Mouse (Mus musculus): Measurements from ENCODE around the gene Kyat1. TPM values are rescaled to one million over a fixed set of nuclear protein-coding genes. Genes with fewer than 3 reads are reported as not detected.
"Not testable (repeated sequence)": the region's sequence is repeated elsewhere in the genome, so short reads cannot be mapped to it uniquely, and the experiment has no call there.

Gene Kyat1
- total and polyA plus RNA-seq, 2 experiments from 2014 or later: 14.7 to 22.6 TPM

GRCm38 (mm10) chr2:30185276-30185675 lies 20.4 kb downstream of the Kyat1 start:
- H3K4me2 ChIP-seq (ENCODE audit: low read depth): no peak overlapping the region
- peaks cover 17% of the 10 kb centered on the region; the same call in 1 of the 2 replicates for H3K36me3 ChIP-seq (ENCODE audit: insufficient read depth)
- DNase-seq (no peak), ATAC-seq (no peak)
- no peak overlapping the region for H3K27ac ChIP-seq (ENCODE audit: low read depth, low read length)
- H3K9ac ChIP-seq: no peak overlapping the region
- WGBS: 89% methylated on average over 6 of the region's 6 CpGs
- H3K4me1 ChIP-seq (ENCODE audit: insufficient read depth): no peaks in the 10 kb centered on the region
- no peaks in the 10 kb centered on the region for H3K27me3 ChIP-seq (ENCODE audit: insufficient read depth, low read length)
- no peak for TF ChIP-seq CTCF (IDR thresholded peaks at IDR 0.05; ENCODE audit: low read depth)
- no peak overlapping the region for H3K4me3 ChIP-seq (ENCODE audit: low read depth, low read length)
- H3K9me3 ChIP-seq (ENCODE audit: low read length): no peaks in the 10 kb centered on the region

DNA sequence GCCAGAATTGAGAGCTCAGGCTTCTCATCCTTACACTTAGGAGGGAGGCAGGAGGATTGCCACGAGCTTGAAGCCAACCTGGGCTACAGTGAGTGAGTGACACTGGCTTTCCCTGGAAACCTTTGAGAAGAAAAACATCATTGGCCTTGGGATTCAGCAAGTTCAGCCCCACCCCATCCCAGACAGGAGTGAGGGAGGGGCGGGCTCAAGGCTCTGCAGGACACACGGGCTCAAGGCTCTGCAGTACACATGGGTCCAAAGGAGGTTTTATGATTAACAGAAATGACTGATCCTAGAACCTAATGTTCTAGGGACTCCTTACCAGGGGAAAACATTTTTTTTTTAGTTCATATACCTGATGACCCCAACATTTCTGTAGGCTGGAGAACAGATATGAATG lies 21.9 kb downstream of the Kyat1 start:
- 75% methylated on average over 3 of the region's 3 CpGs for WGBS
- no peak for ATAC-seq

GRCm38 (mm10) chr2:30182424-30182823 lies 23.2 kb downstream of the Kyat1 start:
- DNase-seq (no peak), ATAC-seq (no peak)
- Histone ChIP-seq H3K27me3 (ENCODE audit: insufficient read depth, low read length) (no peaks in the 10 kb centered on the region), H3K9ac (no peak overlapping the region), H3K9me3 (ENCODE audit: low read length) (no peaks in the 10 kb centered on the region), H3K27ac (ENCODE audit: low read depth, low read length) (no peak overlapping the region), H3K36me3 (ENCODE audit: insufficient read depth) (0 out of 2 replicates have a peak, but pooled peaks cover 11% of the 10 kb centered on the region), H3K4me1 (ENCODE audit: insufficient read depth) (peaks cover 5% of the 10 kb centered on the region), H3K4me2 (ENCODE audit: low read depth) (no peak overlapping the region), H3K4me3 (ENCODE audit: low read depth, low read length) (no peak overlapping the region)
- 92% methylated on average over 2 of the region's 2 CpGs for WGBS
- TF ChIP-seq CTCF (IDR thresholded peaks at IDR 0.05; ENCODE audit: low read depth): no peak

More for the DNA sequence above, 21.9 kb downstream of the Kyat1 start:
- H3K9ac ChIP-seq: no peak overlapping the region
- no peaks in the 10 kb centered on the region for H3K9me3 ChIP-seq (ENCODE audit: low read length)
- no peak overlapping the region for H3K4me2 ChIP-seq (ENCODE audit: low read depth)
- no peak for DNase-seq
- H3K4me3 ChIP-seq (ENCODE audit: low read depth, low read length): no peak overlapping the region
- H3K27me3 ChIP-seq (ENCODE audit: insufficient read depth, low read length): no peaks in the 10 kb centered on the region
- peaks cover 17% of the 10 kb centered on the region; the same call in 1 of the 2 replicates for H3K36me3 ChIP-seq (ENCODE audit: insufficient read depth)
- TF ChIP-seq CTCF (IDR thresholded peaks at IDR 0.05; ENCODE audit: low read depth): no peak
- H3K4me1 ChIP-seq (ENCODE audit: insufficient read depth): no peaks in the 10 kb centered on the region
- H3K27ac ChIP-seq (ENCODE audit: low read depth, low read length): no peak overlapping the region

GRCm38 (mm10) chr2:30178711-30179110 lies 26.9 kb downstream of the Kyat1 start:
- H3K9ac ChIP-seq; H3K27ac ChIP-seq (ENCODE audit: low read depth, low read length); H3K9me3 ChIP-seq (ENCODE audit: low read length); DNase-seq; H3K4me1 ChIP-seq (ENCODE audit: insufficient read depth); H3K27me3 ChIP-seq (ENCODE audit: insufficient read depth, low read length): not testable (repeated sequence)
- 30% methylated on average over 7 of the region's 7 CpGs for WGBS
- H3K4me3 ChIP-seq (ENCODE audit: low read depth, low read length): peak overlapping the region; percentile 56
- H3K36me3 ChIP-seq (ENCODE audit: insufficient read depth): peaks cover 20% of the 10 kb centered on the region
- peak; percentile 18 for ATAC-seq
- peak overlapping the region; percentile 93 for H3K4me2 ChIP-seq (ENCODE audit: low read depth)

DNA sequence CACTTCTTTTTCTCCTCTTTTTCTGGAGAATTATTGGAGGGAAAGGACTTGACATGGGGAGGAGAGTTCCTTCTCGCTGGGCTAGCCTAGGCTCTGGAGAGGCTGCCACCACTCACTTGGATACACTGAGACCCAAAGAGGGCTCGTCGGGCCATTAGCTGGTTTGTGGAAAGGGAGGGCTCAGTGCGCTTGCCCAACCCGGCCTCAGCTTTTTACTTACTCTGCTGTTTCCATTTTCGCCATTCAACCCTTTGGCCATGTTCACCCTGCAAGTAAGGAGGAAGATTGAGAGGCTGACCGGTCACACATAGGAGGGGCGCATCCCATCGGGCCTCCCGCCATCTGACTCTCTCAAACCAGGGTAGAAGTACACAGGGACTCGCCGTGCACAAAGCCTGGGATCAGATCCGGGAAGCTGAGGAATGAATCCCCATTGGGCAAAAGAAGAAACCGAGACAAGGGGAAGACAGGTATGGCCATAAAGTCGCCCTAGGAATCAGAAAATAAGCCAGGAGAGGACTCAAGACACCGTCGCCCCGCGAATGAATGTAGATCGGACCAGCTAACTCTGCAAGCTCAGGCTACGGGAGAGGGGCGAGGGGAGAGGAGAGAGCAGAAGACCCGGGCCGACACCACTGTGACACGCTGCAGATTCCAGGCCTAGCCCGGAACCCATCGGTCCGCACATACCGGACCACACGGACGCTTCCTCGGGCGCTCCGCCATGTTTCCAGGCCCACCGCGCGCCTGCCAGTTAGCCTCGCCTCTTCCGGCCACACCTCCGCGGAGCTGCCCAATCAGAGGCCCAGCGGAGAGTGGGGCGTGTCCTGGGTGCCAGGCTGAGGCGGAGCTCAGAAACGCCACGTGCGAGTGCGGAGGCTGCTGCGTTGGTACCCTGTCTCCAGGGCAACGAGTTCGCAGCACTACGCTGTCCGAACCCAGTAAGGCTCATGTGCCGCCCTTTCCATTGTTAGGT lies 27.7 kb downstream of the Kyat1 start, which contains the start of gene Spout1:
Spout1 (minus strand) TSS at position 760 of the 976 bp plus-strand sequence.
- Histone ChIP-seq H3K4me1 (ENCODE audit: insufficient read depth) (peaks cover 8% of the 10 kb centered on the region), H3K9ac (peak within 1 kb of the TSS; percentile 83), H3K27me3 (ENCODE audit: insufficient read depth, low read length) (no peaks in the 10 kb centered on the region), H3K27ac (ENCODE audit: low read depth, low read length) (peak within 1 kb of the TSS; percentile 35), H3K4me3 (ENCODE audit: low read depth, low read length) (peak within 1 kb of the TSS; percentile 56), H3K36me3 (ENCODE audit: insufficient read depth) (peaks cover 26% of the 10 kb centered on the region), H3K4me2 (ENCODE audit: low read depth) (peak within 1 kb of the TSS; percentile 93), H3K9me3 (ENCODE audit: low read length) (no peaks in the 10 kb centered on the region)
- WGBS: 4% methylated on average over 54 of the region's 54 CpGs
- ATAC-seq: peak; percentile 100
- TF ChIP-seq CTCF (IDR thresholded peaks at IDR 0.05; ENCODE audit: low read depth): no peak
- peak; percentile 97 for DNase-seq

GRCm38 (mm10) chr2:30176561-30176960 lies 29.1 kb downstream of the Kyat1 start:
- H3K36me3 ChIP-seq (ENCODE audit: insufficient read depth): peaks cover 26% of the 10 kb centered on the region
- TF ChIP-seq CTCF (IDR thresholded peaks at IDR 0.05; ENCODE audit: low read depth): no peak
- H3K4me1 ChIP-seq (ENCODE audit: insufficient read depth): peaks cover 14% of the 10 kb centered on the region
- no peaks in the 10 kb centered on the region for H3K27me3 ChIP-seq (ENCODE audit: insufficient read depth, low read length)
- DNase-seq (no peak), ATAC-seq (no peak)
- WGBS: 98% methylated on average over 2 of the region's 2 CpGs
- no peak overlapping the region for H3K27ac ChIP-seq (ENCODE audit: low read depth, low read length)
- H3K9me3 ChIP-seq (ENCODE audit: low read length): no peaks in the 10 kb centered on the region
- no peak overlapping the region for H3K4me3 ChIP-seq (ENCODE audit: low read depth, low read length)
- H3K9ac ChIP-seq: no peak overlapping the region
- no peak overlapping the region for H3K4me2 ChIP-seq (ENCODE audit: low read depth)

DNA sequence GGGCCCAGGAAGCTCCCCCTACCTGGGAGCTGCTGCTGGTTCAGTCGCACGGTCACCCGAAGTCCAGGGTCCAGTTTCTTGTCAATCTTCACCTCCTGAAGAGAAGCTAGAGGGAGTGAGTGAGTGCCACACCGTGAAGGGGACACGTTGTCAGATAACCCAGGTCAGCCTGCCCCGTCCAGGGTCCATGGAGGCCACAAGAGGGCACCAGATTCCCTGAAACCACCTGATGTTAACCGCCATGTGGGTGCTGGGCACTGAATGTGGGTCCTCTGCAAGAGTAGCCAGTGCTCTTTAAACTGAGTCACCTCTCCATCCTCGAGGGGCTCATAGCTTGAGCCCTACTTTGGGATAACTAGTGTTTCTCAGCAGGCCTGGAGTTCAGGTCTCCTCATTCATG lies 29.8 kb downstream of the Kyat1 start:
- Histone ChIP-seq H3K4me1 (ENCODE audit: insufficient read depth) (peaks cover 14% of the 10 kb centered on the region), H3K4me2 (ENCODE audit: low read depth) (no peak overlapping the region), H3K4me3 (ENCODE audit: low read depth, low read length) (no peak overlapping the region), H3K27ac (ENCODE audit: low read depth, low read length) (no peak overlapping the region), H3K27me3 (ENCODE audit: insufficient read depth, low read length) (no peaks in the 10 kb centered on the region), H3K9ac (no peak overlapping the region), H3K9me3 (ENCODE audit: low read length) (no peaks in the 10 kb centered on the region), H3K36me3 (ENCODE audit: insufficient read depth) (peaks cover 26% of the 10 kb centered on the region)
- TF ChIP-seq CTCF (IDR thresholded peaks at IDR 0.05; ENCODE audit: low read depth): peak; percentile 37
- ATAC-seq: no peak
- DNase-seq: no peak
- 88% methylated on average over 8 of the region's 8 CpGs for WGBS

Data from forebrain, postnatal 0 days (tissue).